Mouse (Mus musculus) forebrain, embryonic 12.5 days (tissue): ENCODE results near the gene Mpl. TPM values are rescaled to one million over a fixed set of nuclear protein-coding genes. Genes with fewer than 3 reads are reported as not detected.

ENCODE experiments used
- ATAC-seq: fragments of 200-750 bp; cut with Nextera tagmentation; 2 replicates; pipeline ENCODE4 v1.8.0; 2017; ENCODE audit warnings: moderate TSS enrichment; ENCODE audit not compliant: low FRiP score
- H3K27ac ChIP-seq: fragments of 300-500 bp; sonication (generic); 2 replicates; pipeline ENCODE4 v1.5.1; 2016; ENCODE audit warnings: mild to moderate bottlenecking
- H3K27me3 ChIP-seq: fragments of 300-500 bp; sonication (generic); 2 replicates; pipeline ENCODE4 v1.6.1; 2016; ENCODE audit warnings: mild to moderate bottlenecking
- H3K36me3 ChIP-seq: fragments of 300-500 bp; sonication (generic); replicated peaks from 2 replicates; pipeline ENCODE4 v1.6.1; 2016; ENCODE audit warnings: mild to moderate bottlenecking
- H3K4me1 ChIP-seq: fragments of 300-500 bp; sonication (generic); 2 replicates; pipeline ENCODE4 v1.6.1; 2016
- H3K4me2 ChIP-seq: fragments of 300-500 bp; sonication (generic); 2 replicates; pipeline ENCODE4 v1.6.1; 2016; ENCODE audit warnings: mild to moderate bottlenecking, moderate library complexity
- H3K4me3 ChIP-seq: fragments of 300-500 bp; sonication (generic); replicated peaks from 2 replicates; pipeline ENCODE4 v1.5.1; 2016; ENCODE audit warnings: mild to moderate bottlenecking
- H3K9ac ChIP-seq: fragments of 300-500 bp; sonication (generic); 2 replicates; pipeline ENCODE4 v1.6.1; 2016; ENCODE audit warnings: mild to moderate bottlenecking
- H3K9me3 ChIP-seq: fragments of 300-500 bp; sonication (generic); 2 replicates; pipeline ENCODE4 v1.6.1; 2016
- WGBS: fragments of 180-500 bp; shearing (Covaris S2); methylation state at CpG from one replicate; pipeline ENCODE4 v1.1.7; 2016; 5-methylcytosine and 5-hydroxymethylcytosine counted together
- polyA plus RNA-seq: library from polyadenylated mRNA; unstranded; fragments of >200 nt; fragmentation: Nextera tagmentation; extraction: Ambion mirVana; gene quantifications from 2 replicates; pipeline ENCODE4 v1.2.1, GENCODE M21; 2016

Gene Mpl
- polyA plus RNA-seq = 0.37 and 0.95 TPM in 2 replicates

- Histone ChIP-seq H3K9me3 (no peaks in the 10 kb centered on the region), H3K4me1 (no peaks in the 10 kb centered on the region), H3K9ac (no peak within 1 kb of the TSS), H3K4me3 (no peak within 1 kb of the TSS), H3K36me3 (no peaks in the 10 kb centered on the region), H3K4me2 (no peak within 1 kb of the TSS), H3K27ac (no peak within 1 kb of the TSS), H3K27me3 (no peaks in the 10 kb centered on the region)
- ATAC-seq = no peak
- WGBS = 74% methylated on average over 9 of the region's 9 CpGs
Observed at GRCm38 (mm10) chr4:118457345-118457975, at the start of gene Mpl. Mpl (minus strand) TSS chr4:118457513.

- Histone ChIP-seq H3K27me3 (no peaks in the 10 kb centered on the region), H3K4me2 (no peak overlapping the region), H3K27ac (no peak overlapping the region), H3K4me1 (peaks cover 5% of the 10 kb centered on the region), H3K9ac (no peak overlapping the region), H3K9me3 (no peaks in the 10 kb centered on the region), H3K36me3 (no peaks in the 10 kb centered on the region), H3K4me3 (no peak overlapping the region)
- ATAC-seq = no peak
- WGBS = 84% methylated on average over 3 of the region's 3 CpGs
Observed at GRCm38 (mm10) chr4:118505551-118505950, 48.2 kb upstream of the Mpl start.

GRCm38 (mm10) chr4:118500792-118501191, 43.5 kb upstream of the Mpl start:
- Histone ChIP-seq H3K9ac (no peak overlapping the region), H3K4me1 (no peaks in the 10 kb centered on the region), H3K27me3 (no peaks in the 10 kb centered on the region), H3K9me3 (no peaks in the 10 kb centered on the region), H3K4me2 (no peak overlapping the region), H3K36me3 (no peaks in the 10 kb centered on the region), H3K27ac (no peak overlapping the region), H3K4me3 (no peak overlapping the region)
- 74% methylated on average over 9 of the region's 9 CpGs for WGBS
- ATAC-seq = no peak

GRCm38 (mm10) chr4:118500171-118500724, 42.9 kb upstream of the Mpl start:
- H3K27ac ChIP-seq = no peak overlapping the region
- no peak overlapping the region for H3K9ac ChIP-seq
- no peak for ATAC-seq
- no peaks in the 10 kb centered on the region for H3K4me1 ChIP-seq
- 62% methylated on average over 6 of the region's 6 CpGs for WGBS
- no peak overlapping the region for H3K4me3 ChIP-seq
- H3K36me3 ChIP-seq = no peaks in the 10 kb centered on the region
- H3K27me3 ChIP-seq = no peaks in the 10 kb centered on the region
- no peaks in the 10 kb centered on the region for H3K9me3 ChIP-seq
- H3K4me2 ChIP-seq = no peak overlapping the region

GRCm38 (mm10) chr4:118490461-118490860, 33.1 kb upstream of the Mpl start:
- Histone ChIP-seq H3K4me1 (no peaks in the 10 kb centered on the region), H3K36me3 (no peaks in the 10 kb centered on the region), H3K27ac (no peak overlapping the region), H3K9me3 (no peaks in the 10 kb centered on the region), H3K4me2 (no peak overlapping the region), H3K27me3 (no peaks in the 10 kb centered on the region), H3K4me3 (no peak overlapping the region), H3K9ac (no peak overlapping the region)
- WGBS = 97% methylated on average over 10 of the region's 10 CpGs
- ATAC-seq = no peak

- Histone ChIP-seq H3K36me3 (no peaks in the 10 kb centered on the region), H3K27me3 (no peaks in the 10 kb centered on the region), H3K9me3 (no peaks in the 10 kb centered on the region), H3K4me3 (no peak within 1 kb of the TSS), H3K4me1 (no peaks in the 10 kb centered on the region), H3K27ac (no peak within 1 kb of the TSS), H3K4me2 (no peak within 1 kb of the TSS), H3K9ac (no peak within 1 kb of the TSS)
- WGBS = 85% methylated on average over 8 of the region's 8 CpGs
- no peak for ATAC-seq
Observed at GRCm38 (mm10) chr4:118489717-118490132, 32.4 kb upstream of the Mpl start, which contains the start of gene Tie1. Tie1 (minus strand) TSS chr4:118490061.

- Histone ChIP-seq H3K27ac (no peak overlapping the region), H3K36me3 (no peaks in the 10 kb centered on the region)
- ATAC-seq = no peak
Observed at GRCm38 (mm10) chr4:118476773-118477530, 19.6 kb upstream of the Mpl start.

GRCm38 (mm10) chr4:118472687-118473086, 15.4 kb upstream of the Mpl start:
- H3K9ac ChIP-seq = no peak overlapping the region
- no peak overlapping the region for H3K4me3 ChIP-seq
- 95% methylated on average over 11 of the region's 11 CpGs for WGBS
- peaks cover 8% of the 10 kb centered on the region; the same call in 1 of the 2 replicates for H3K4me1 ChIP-seq
- no peak for ATAC-seq
- no peak overlapping the region for H3K4me2 ChIP-seq
- no peaks in the 10 kb centered on the region for H3K36me3 ChIP-seq
- H3K9me3 ChIP-seq = 0 out of 2 replicates have a peak, but pooled peaks cover 3% of the 10 kb centered on the region
- H3K27ac ChIP-seq = no peak overlapping the region
- H3K27me3 ChIP-seq = no peaks in the 10 kb centered on the region

More at GRCm38 (mm10) chr4:118476773-118477530, 19.6 kb upstream of the Mpl start:
- H3K4me2 ChIP-seq = no peak overlapping the region
- no peaks in the 10 kb centered on the region for H3K9me3 ChIP-seq
- H3K9ac ChIP-seq = no peak overlapping the region
- H3K27me3 ChIP-seq = no peaks in the 10 kb centered on the region
- WGBS = 48% methylated on average over 15 of the region's 15 CpGs
- no peak overlapping the region for H3K4me3 ChIP-seq
- peaks cover 8% of the 10 kb centered on the region; the same call in 1 of the 2 replicates for H3K4me1 ChIP-seq

GRCm38 (mm10) chr4:118471281-118471680, 14.0 kb upstream of the Mpl start:
- Histone ChIP-seq H3K27me3 (no peaks in the 10 kb centered on the region), H3K9ac (no peak overlapping the region), H3K9me3 (0 out of 2 replicates have a peak, but pooled peaks cover 3% of the 10 kb centered on the region), H3K4me2 (no peak overlapping the region), H3K4me3 (no peak overlapping the region), H3K27ac (no peak overlapping the region), H3K4me1 (no peaks in the 10 kb centered on the region), H3K36me3 (no peaks in the 10 kb centered on the region)
- 84% methylated on average over 6 of the region's 6 CpGs for WGBS
- no peak for ATAC-seq

GRCm38 (mm10) chr4:118465697-118466163, 8.4 kb upstream of the Mpl start:
- Histone ChIP-seq H3K4me3 (no peak overlapping the region), H3K27me3 (no peaks in the 10 kb centered on the region), H3K4me2 (no peak overlapping the region), H3K9me3 (0 out of 2 replicates have a peak, but pooled peaks cover 3% of the 10 kb centered on the region), H3K27ac (no peak overlapping the region), H3K36me3 (no peaks in the 10 kb centered on the region), H3K4me1 (no peaks in the 10 kb centered on the region), H3K9ac (no peak overlapping the region)
- WGBS = 64% methylated on average over 11 of the region's 11 CpGs
- ATAC-seq = no peak

- 93% methylated on average over 3 of the region's 3 CpGs for whole genome bisulfite sequencing
Observed at GRCm38 (mm10) chr4:118464956-118465355, 7.6 kb upstream of the Mpl start.

GRCm38 (mm10) chr4:118446415-118447153, 10.7 kb downstream of the Mpl start:
- Histone ChIP-seq H3K4me3 (peak overlapping the region; percentile 40), H3K27ac (no peak overlapping the region; the same call in 1 of the 2 replicates), H3K9ac (peak overlapping the region; percentile 48), H3K9me3 (no peaks in the 10 kb centered on the region), H3K4me1 (peaks cover 17% of the 10 kb centered on the region), H3K36me3 (no peaks in the 10 kb centered on the region), H3K27me3 (peaks cover 5% of the 10 kb centered on the region; the same call in 1 of the 2 replicates), H3K4me2 (peak overlapping the region; percentile 70)
- WGBS = 18% methylated on average over 24 of the region's 24 CpGs
- peak; percentile 20; the same call in 1 of the 2 replicates for ATAC-seq

More at GRCm38 (mm10) chr4:118464956-118465355, 7.6 kb upstream of the Mpl start:
- no peaks in the 10 kb centered on the region for H3K27me3 ChIP-seq
- no peak overlapping the region for H3K9ac ChIP-seq
- no peak overlapping the region for H3K27ac ChIP-seq
- H3K4me3 ChIP-seq = no peak overlapping the region
- H3K9me3 ChIP-seq = 0 out of 2 replicates have a peak, but pooled peaks cover 3% of the 10 kb centered on the region
- no peak overlapping the region for H3K4me2 ChIP-seq
- H3K36me3 ChIP-seq = no peaks in the 10 kb centered on the region
- ATAC-seq = no peak
- no peaks in the 10 kb centered on the region for H3K4me1 ChIP-seq
